ENCODE assay signal across 11 mouse cellular contexts in genomic region chr10:121873063-121873489, GRCm38 (mm10).
DNase-seq lines count a peak whose midpoint lies in the region; ATAC-seq and TF ChIP-seq lines count a peak whose summit lies in the region.
"Had no signal": no experiment of that assay in that cellular context is flagged by ENCODE, and none has a peak within 500 bp of the region (broad histone marks: within the 10 kb centered on the region; RNA-seq: fewer than 3 reads in every experiment).

No protein-coding gene starts in this region.

- H3K27ac ChIP-seq in hindbrain, embryonic 13.5 days, result peak overlapping the region; percentile 77
- H3K27ac ChIP-seq in hindbrain, embryonic 10.5 days, result no peak overlapping the region
- peak overlapping the region; percentile 53 for H3K27ac ChIP-seq in embryonic facial prominence, embryonic 13.5 days
- peak overlapping the region; percentile 82 for H3K27ac ChIP-seq in kidney, embryonic 15.5 days
- H3K27ac ChIP-seq in midbrain, postnatal 0 days (ENCODE audit: low read depth, low read length), result peak overlapping the region; percentile 0; the same call in 1 of the 2 replicates

- H3K9me3 ChIP-seq in hindbrain, embryonic 13.5 days, result no peaks in the 10 kb centered on the region
- H3K9me3 ChIP-seq in hindbrain, embryonic 10.5 days, result peaks cover 7% of the 10 kb centered on the region
- H3K9me3 ChIP-seq in embryonic facial prominence, embryonic 13.5 days, result peaks cover 3% of the 10 kb centered on the region; the same call in 1 of the 2 replicates
- no peaks in the 10 kb centered on the region for H3K9me3 ChIP-seq in kidney, embryonic 15.5 days (replicated peaks)
- H3K9me3 ChIP-seq in midbrain, postnatal 0 days (ENCODE audit: low read length), result no peaks in the 10 kb centered on the region

- ATAC-seq in hindbrain, embryonic 13.5 days (ENCODE audit: low FRiP score), result peak; percentile 44; the same call in 1 of the 2 replicates
- ATAC-seq in embryonic facial prominence, embryonic 13.5 days (ENCODE audit: insufficient number of reproducible peaks, insufficient read depth, low FRiP score, low TSS enrichment, low read depth), result peak; percentile 70; the same call in 1 of the 2 replicates
- ATAC-seq in kidney, embryonic 15.5 days (replicated peaks; ENCODE audit: low FRiP score), result peak; percentile 94
- no peak for ATAC-seq in midbrain, postnatal 0 days (ENCODE audit: low FRiP score)
- ATAC-seq: liver, postnatal 0 days had no signal

- H3K36me3 ChIP-seq in hindbrain, embryonic 13.5 days, result peaks cover 21% of the 10 kb centered on the region
- peaks cover 21% of the 10 kb centered on the region for H3K36me3 ChIP-seq in hindbrain, embryonic 10.5 days
- peaks cover 15% of the 10 kb centered on the region for H3K36me3 ChIP-seq in embryonic facial prominence, embryonic 13.5 days
- peaks cover 17% of the 10 kb centered on the region for H3K36me3 ChIP-seq in kidney, embryonic 15.5 days
- H3K36me3 ChIP-seq in midbrain, postnatal 0 days (ENCODE audit: insufficient read depth, low read length), result peaks cover 11% of the 10 kb centered on the region

- H3K4me2 ChIP-seq in hindbrain, embryonic 13.5 days, result no peak overlapping the region
- no peak overlapping the region for H3K4me2 ChIP-seq in embryonic facial prominence, embryonic 13.5 days
- peak overlapping the region; percentile 26; the same call in 1 of the 2 replicates for H3K4me2 ChIP-seq in kidney, embryonic 15.5 days
- no peak overlapping the region for H3K4me2 ChIP-seq in midbrain, postnatal 0 days (ENCODE audit: low read depth, low read length, poor library complexity, severe bottlenecking)

- no peak overlapping the region for H3K4me3 ChIP-seq in hindbrain, embryonic 13.5 days
- no peak overlapping the region for H3K4me3 ChIP-seq in hindbrain, embryonic 10.5 days
- no peak overlapping the region for H3K4me3 ChIP-seq in embryonic facial prominence, embryonic 13.5 days
- no peak overlapping the region for H3K4me3 ChIP-seq in kidney, embryonic 15.5 days (replicated peaks)
- H3K4me3 ChIP-seq in midbrain, postnatal 0 days (ENCODE audit: low read depth, low read length), result no peak overlapping the region

- DNase-seq in hindbrain, embryonic 10.5 days (ENCODE audit: low spot score), result no peak
- DNase-seq in midbrain, postnatal 0 days (ENCODE audit: low spot score), result no peak
- DNase-seq in Muller cell, postnatal 12 days (ENCODE audit: inconsistent ontology term), result no peak
- no peak for DNase-seq in adrenal gland, postnatal 36 days
- DNase-seq in left cerebral cortex, adult 18-20 months (ENCODE audit: low spot score in 2 of 2), result no peak
- DNase-seq: cerebellum, postnatal 10 days; liver, postnatal 0 days; right cerebral cortex, adult 18-20 months had no signal

- no peak for TF ChIP-seq CTCF in midbrain, postnatal 0 days (IDR thresholded peaks at IDR 0.05)

- WGBS in hindbrain, embryonic 13.5 days, result 45% methylated on average over 4 of the region's 4 CpGs
- WGBS in hindbrain, embryonic 10.5 days, result 65% methylated on average over 4 of the region's 4 CpGs
- WGBS in embryonic facial prominence, embryonic 13.5 days, result 22% methylated on average over 4 of the region's 4 CpGs
- WGBS in kidney, embryonic 15.5 days, result 17% methylated on average over 4 of the region's 4 CpGs
- 55% methylated on average over 4 of the region's 4 CpGs for whole genome bisulfite sequencing in midbrain, postnatal 0 days

- no peak overlapping the region for H3K9ac ChIP-seq in hindbrain, embryonic 13.5 days
- no peak overlapping the region for H3K9ac ChIP-seq in embryonic facial prominence, embryonic 13.5 days
- no peak overlapping the region for H3K9ac ChIP-seq in kidney, embryonic 15.5 days
- no peak overlapping the region for H3K9ac ChIP-seq in midbrain, postnatal 0 days (replicated peaks; ENCODE audit: low read length, poor library complexity, severe bottlenecking)
- H3K9ac ChIP-seq: liver, postnatal 0 days had no signal

- H3K4me1 ChIP-seq in hindbrain, embryonic 13.5 days (replicated peaks), result peaks cover 26% of the 10 kb centered on the region
- peaks cover 16% of the 10 kb centered on the region for H3K4me1 ChIP-seq in hindbrain, embryonic 10.5 days (replicated peaks)
- peaks cover 24% of the 10 kb centered on the region for H3K4me1 ChIP-seq in embryonic facial prominence, embryonic 13.5 days
- H3K4me1 ChIP-seq in kidney, embryonic 15.5 days, result peaks cover 38% of the 10 kb centered on the region
- no peaks in the 10 kb centered on the region for H3K4me1 ChIP-seq in midbrain, postnatal 0 days (ENCODE audit: insufficient read depth, low read length)

- H3K27me3 ChIP-seq in hindbrain, embryonic 13.5 days, result no peaks in the 10 kb centered on the region
- no peaks in the 10 kb centered on the region for H3K27me3 ChIP-seq in hindbrain, embryonic 10.5 days (ENCODE audit: insufficient read depth, poor library complexity, severe bottlenecking)
- H3K27me3 ChIP-seq in embryonic facial prominence, embryonic 13.5 days, result no peaks in the 10 kb centered on the region
- no peaks in the 10 kb centered on the region for H3K27me3 ChIP-seq in kidney, embryonic 15.5 days
- no peaks in the 10 kb centered on the region for H3K27me3 ChIP-seq in midbrain, postnatal 0 days (ENCODE audit: insufficient read depth, low read length)
